Mouse (Mus musculus): Measurements from ENCODE around the gene Rbks. TPM values are rescaled to one million over a fixed set of nuclear protein-coding genes. Genes with fewer than 3 reads are reported as not detected.

Rbks gene
- polyA plus RNA-seq, 1 experiment from 2014 or later: 2.4 TPM

DNA sequence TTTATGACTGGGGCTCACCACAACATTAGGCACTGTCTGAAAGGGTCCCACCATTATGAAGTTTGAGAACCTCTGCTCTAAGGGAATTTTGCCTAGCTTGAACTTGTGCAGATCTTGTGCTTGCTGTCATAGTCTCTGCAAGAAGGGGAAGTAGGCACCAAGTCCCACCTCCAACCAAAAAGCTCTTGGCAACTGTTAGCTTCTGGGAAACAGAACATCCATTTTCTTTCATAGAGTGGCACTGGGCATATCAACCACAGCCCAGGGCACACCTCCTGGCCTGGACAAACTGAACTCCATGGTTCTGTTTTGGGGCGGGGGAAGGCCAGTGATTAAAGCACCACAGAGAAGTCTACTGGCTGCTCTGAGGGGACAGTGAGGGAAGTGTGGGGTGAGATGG, 86.2 kb downstream of the Rbks start:
- no peak overlapping the region for H3K9ac ChIP-seq (replicated peaks)
- H3K27ac ChIP-seq (replicated peaks): no peak overlapping the region
- H3K4me1 ChIP-seq: peaks cover 8% of the 10 kb centered on the region
- no peak overlapping the region for H3K4me2 ChIP-seq (replicated peaks)
- peaks cover 2% of the 10 kb centered on the region for H3K36me3 ChIP-seq
- H3K4me3 ChIP-seq: no peak overlapping the region
- 95% methylated on average over 1 of the region's 1 CpGs for WGBS
- ATAC-seq (ENCODE audit: low FRiP score, low read depth): no peak
- no peaks in the 10 kb centered on the region for H3K27me3 ChIP-seq
- H3K9me3 ChIP-seq: no peaks in the 10 kb centered on the region

DNA sequence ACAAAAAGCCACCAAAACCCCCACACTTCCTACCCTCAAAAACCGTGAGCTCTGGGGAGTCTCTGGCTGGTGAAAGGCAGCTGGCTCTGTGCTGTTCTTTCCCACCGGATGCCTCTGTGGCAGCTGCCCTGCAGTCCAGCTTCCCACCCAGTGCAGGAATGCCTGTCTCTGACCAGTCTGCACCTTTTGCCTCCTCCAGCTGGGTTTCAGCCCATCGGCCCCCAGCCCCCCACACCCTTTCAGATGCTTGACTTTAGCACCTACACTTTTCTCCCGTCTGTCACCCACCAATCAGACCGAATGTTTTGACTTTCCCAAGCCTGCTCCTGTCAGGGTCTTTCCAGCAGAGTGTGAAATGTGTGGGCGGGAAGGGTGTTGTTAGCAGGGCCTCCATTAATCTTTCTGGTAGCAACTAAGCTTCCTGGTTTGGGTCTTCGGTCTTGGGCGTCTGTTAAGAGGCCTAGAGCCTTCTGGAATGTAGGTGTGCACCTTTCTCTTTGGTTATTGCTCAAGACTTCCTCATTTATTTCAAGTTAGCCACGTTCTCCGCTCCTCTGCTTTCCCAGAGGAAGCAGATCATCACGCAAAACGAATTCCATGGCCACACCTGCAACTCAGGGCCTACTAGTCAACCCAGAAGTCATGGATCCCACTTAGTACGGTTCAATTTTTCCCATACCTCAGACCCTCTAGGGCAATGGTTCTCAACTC, 86.9 kb downstream of the Rbks start:
- Histone ChIP-seq H3K4me1 (peaks cover 8% of the 10 kb centered on the region), H3K4me3 (no peak overlapping the region), H3K9ac (replicated peaks) (no peak overlapping the region), H3K36me3 (no peaks in the 10 kb centered on the region), H3K9me3 (no peaks in the 10 kb centered on the region), H3K4me2 (replicated peaks) (no peak overlapping the region), H3K27ac (replicated peaks) (no peak overlapping the region), H3K27me3 (no peaks in the 10 kb centered on the region)
- WGBS: 84% methylated on average over 13 of the region's 13 CpGs
- no peak for ATAC-seq (ENCODE audit: low FRiP score, low read depth)

- ATAC-seq (ENCODE audit: low FRiP score, low read depth): no peak
- no peaks in the 10 kb centered on the region for H3K9me3 ChIP-seq
- no peaks in the 10 kb centered on the region for H3K27me3 ChIP-seq
- H3K4me3 ChIP-seq: no peak overlapping the region
- H3K27ac ChIP-seq (replicated peaks): no peak overlapping the region
- 53% methylated on average over 3 of the region's 3 CpGs for WGBS
- no peak overlapping the region for H3K9ac ChIP-seq (replicated peaks)
- H3K4me1 ChIP-seq: no peaks in the 10 kb centered on the region
- no peak overlapping the region for H3K4me2 ChIP-seq (replicated peaks)
- no peaks in the 10 kb centered on the region for H3K36me3 ChIP-seq
Observed at GRCm38 (mm10) chr5:31606151-31606550, 91.3 kb downstream of the Rbks start.

GRCm38 (mm10) chr5:31603766-31604165, 93.7 kb downstream of the Rbks start:
- Histone ChIP-seq H3K4me2 (replicated peaks) (no peak overlapping the region), H3K9ac (replicated peaks) (no peak overlapping the region), H3K4me3 (no peak overlapping the region), H3K36me3 (no peaks in the 10 kb centered on the region), H3K27ac (replicated peaks) (no peak overlapping the region), H3K9me3 (no peaks in the 10 kb centered on the region), H3K27me3 (no peaks in the 10 kb centered on the region), H3K4me1 (no peaks in the 10 kb centered on the region)
- no peak for ATAC-seq (ENCODE audit: low FRiP score, low read depth)
- 86% methylated on average over 6 of the region's 6 CpGs for WGBS

DNA sequence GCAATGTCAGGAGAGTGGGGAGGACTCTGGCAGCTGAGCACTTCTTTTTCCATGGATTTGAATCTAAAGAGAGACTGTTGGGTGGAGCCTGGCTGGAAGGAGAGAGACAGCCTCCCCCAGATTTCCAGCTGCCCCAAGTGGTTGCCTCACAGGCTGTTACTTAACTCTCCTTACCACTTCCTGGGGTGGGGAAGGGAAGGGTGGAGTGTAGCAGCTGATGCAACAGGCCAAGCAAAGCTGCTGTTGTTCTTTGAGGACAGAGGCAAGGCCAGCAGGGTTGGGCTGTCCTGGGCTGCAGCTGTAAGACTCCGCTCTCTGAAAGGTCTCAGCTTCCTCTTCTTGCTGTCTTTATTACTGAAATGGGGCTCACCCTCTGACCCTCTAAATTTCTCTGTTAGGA, 95.0 kb downstream of the Rbks start:
- no peak overlapping the region for H3K4me3 ChIP-seq
- no peak for ATAC-seq (ENCODE audit: low FRiP score, low read depth)
- 92% methylated on average over 1 of the region's 1 CpGs for WGBS
- no peak overlapping the region for H3K9ac ChIP-seq (replicated peaks)
- peaks cover 6% of the 10 kb centered on the region; the same call in 1 of the 2 replicates for H3K27me3 ChIP-seq
- no peaks in the 10 kb centered on the region for H3K36me3 ChIP-seq
- H3K27ac ChIP-seq (replicated peaks): no peak overlapping the region
- H3K9me3 ChIP-seq: no peaks in the 10 kb centered on the region
- no peak overlapping the region for H3K4me2 ChIP-seq (replicated peaks)
- H3K4me1 ChIP-seq: no peaks in the 10 kb centered on the region

GRCm38 (mm10) chr5:31601162-31601722, 96.2 kb downstream of the Rbks start:
- ATAC-seq (ENCODE audit: low FRiP score, low read depth): no peak
- Histone ChIP-seq H3K4me3 (no peak overlapping the region), H3K4me1 (peaks cover 6% of the 10 kb centered on the region), H3K4me2 (replicated peaks) (no peak overlapping the region), H3K36me3 (no peaks in the 10 kb centered on the region), H3K27me3 (peaks cover 13% of the 10 kb centered on the region; the same call in 1 of the 2 replicates), H3K27ac (replicated peaks) (no peak overlapping the region), H3K9ac (replicated peaks) (no peak overlapping the region), H3K9me3 (no peaks in the 10 kb centered on the region)
- WGBS: 86% methylated on average over 7 of the region's 7 CpGs

GRCm38 (mm10) chr5:31599161-31599560, 98.3 kb downstream of the Rbks start:
- Histone ChIP-seq H3K27me3 (peaks cover 18% of the 10 kb centered on the region), H3K4me1 (peaks cover 6% of the 10 kb centered on the region), H3K9ac (replicated peaks) (no peak overlapping the region), H3K4me3 (no peak overlapping the region), H3K9me3 (no peaks in the 10 kb centered on the region), H3K4me2 (replicated peaks) (no peak overlapping the region), H3K27ac (replicated peaks) (no peak overlapping the region), H3K36me3 (no peaks in the 10 kb centered on the region)
- 88% methylated on average over 2 of the region's 2 CpGs for WGBS
- no peak for ATAC-seq (ENCODE audit: low FRiP score, low read depth)

GRCm38 (mm10) chr5:31598579-31598978, 98.8 kb downstream of the Rbks start:
- 60% methylated on average over 4 of the region's 4 CpGs for WGBS
- no peak overlapping the region for H3K9ac ChIP-seq (replicated peaks)
- no peaks in the 10 kb centered on the region for H3K36me3 ChIP-seq
- H3K4me2 ChIP-seq (replicated peaks): no peak overlapping the region
- no peaks in the 10 kb centered on the region for H3K9me3 ChIP-seq
- no peak overlapping the region for H3K4me3 ChIP-seq
- ATAC-seq (ENCODE audit: low FRiP score, low read depth): no peak
- no peak overlapping the region for H3K27ac ChIP-seq (replicated peaks)
- H3K4me1 ChIP-seq: peaks cover 6% of the 10 kb centered on the region
- H3K27me3 ChIP-seq: peaks cover 18% of the 10 kb centered on the region

GRCm38 (mm10) chr5:31598121-31598520, 99.3 kb downstream of the Rbks start:
- Histone ChIP-seq H3K27me3 (peaks cover 18% of the 10 kb centered on the region), H3K27ac (replicated peaks) (no peak overlapping the region), H3K4me1 (peaks cover 6% of the 10 kb centered on the region), H3K36me3 (no peaks in the 10 kb centered on the region), H3K9ac (replicated peaks) (no peak overlapping the region), H3K4me2 (replicated peaks) (no peak overlapping the region), H3K9me3 (no peaks in the 10 kb centered on the region), H3K4me3 (no peak overlapping the region)
- ATAC-seq (ENCODE audit: low FRiP score, low read depth): no peak
- WGBS: 79% methylated on average over 7 of the region's 7 CpGs

DNA sequence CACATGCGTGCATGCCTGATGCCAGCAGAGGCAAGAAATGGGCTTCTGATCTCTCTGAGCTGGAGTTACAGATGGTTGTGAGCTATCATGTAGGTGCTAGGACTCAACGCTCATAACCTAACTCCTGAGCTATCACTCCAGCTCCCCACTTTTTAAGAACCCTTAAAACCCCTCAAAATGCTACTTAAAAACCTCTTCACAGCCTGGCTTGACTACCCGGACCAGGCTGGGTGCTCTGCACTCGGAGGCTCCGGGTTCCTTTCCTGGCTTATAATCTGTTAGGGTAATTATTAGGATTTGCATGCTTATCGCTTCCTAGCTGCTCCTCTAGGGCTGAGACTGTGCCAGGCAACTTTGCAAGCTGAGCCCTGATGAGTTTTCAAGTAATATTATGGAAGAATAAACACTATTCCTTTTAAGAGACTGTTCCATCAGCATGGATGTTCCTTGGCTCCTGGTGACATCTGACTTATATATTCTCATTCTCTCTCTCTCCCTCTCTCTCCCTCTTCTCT, 99.9 kb downstream of the Rbks start:
- ATAC-seq (ENCODE audit: low FRiP score, low read depth): no peak
- WGBS: 68% methylated on average over 6 of the region's 6 CpGs
- no peak overlapping the region for H3K4me2 ChIP-seq (replicated peaks)

DNA sequence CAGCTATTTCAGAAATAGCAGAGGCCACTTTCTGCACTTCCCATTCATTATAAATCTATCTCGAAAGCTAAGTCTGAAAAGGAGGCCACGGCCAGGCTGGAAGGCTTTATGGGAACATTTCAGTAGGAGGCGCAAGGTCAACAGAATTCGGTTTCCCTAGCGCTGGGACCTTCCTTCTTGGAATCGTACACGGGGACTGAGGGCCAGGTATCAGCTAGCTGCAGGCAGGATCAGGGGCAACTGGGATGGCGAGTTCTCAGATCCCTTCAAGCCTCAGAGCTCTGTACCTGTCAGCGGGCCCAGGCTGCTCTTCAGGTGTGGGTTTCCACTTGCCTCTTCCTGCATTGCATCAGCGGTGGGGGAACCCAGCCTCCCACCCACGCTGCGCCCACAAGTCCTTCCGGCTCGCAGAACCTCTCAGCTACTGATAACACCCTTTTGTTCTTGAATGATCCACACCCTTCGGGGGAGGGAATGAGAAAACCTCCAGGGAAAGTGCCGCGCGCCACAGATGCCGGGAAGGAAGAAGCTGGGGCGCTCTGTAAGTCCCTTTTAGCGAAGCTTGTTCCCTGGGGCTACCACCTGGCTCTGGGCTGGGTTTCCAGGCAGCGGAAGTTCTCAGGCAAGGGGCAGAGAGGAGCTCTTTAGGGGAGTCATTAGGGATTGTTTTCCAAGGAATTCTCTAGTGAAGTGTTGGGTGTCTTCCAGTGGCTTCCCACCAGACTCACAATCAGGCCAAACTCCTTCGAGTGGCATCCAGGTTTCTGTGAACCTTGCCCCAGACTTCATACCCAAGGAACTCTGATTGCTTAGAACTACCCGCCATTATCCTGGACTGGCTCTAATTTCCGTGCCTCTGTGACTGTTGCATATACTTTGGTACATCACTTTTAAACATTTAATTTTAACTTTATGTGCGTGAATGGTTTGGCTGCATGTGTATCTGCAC, 100.7 kb downstream of the Rbks start, which contains the start of gene Mrpl33:
Gene Mrpl33 (plus strand): TSS at position 455 of the 949 bp plus-strand sequence.
- 6% methylated on average over 26 of the region's 26 CpGs for WGBS
- H3K9me3 ChIP-seq: no peaks in the 10 kb centered on the region
- H3K36me3 ChIP-seq: no peaks in the 10 kb centered on the region
- peaks cover 18% of the 10 kb centered on the region for H3K27me3 ChIP-seq
- ATAC-seq (ENCODE audit: low FRiP score, low read depth): no peak
- H3K9ac ChIP-seq (replicated peaks): 0 out of 2 replicates have a peak within 1 kb of the TSS, but pooled peaks have one; percentile 31
- peaks cover 6% of the 10 kb centered on the region for H3K4me1 ChIP-seq
- H3K4me3 ChIP-seq: peak within 1 kb of the TSS; percentile 34
- H3K27ac ChIP-seq (replicated peaks): no peak within 1 kb of the TSS
- peak within 1 kb of the TSS; percentile 56 for H3K4me2 ChIP-seq (replicated peaks)

More for the DNA sequence above, 99.9 kb downstream of the Rbks start:
- Histone ChIP-seq H3K4me1 (peaks cover 6% of the 10 kb centered on the region), H3K4me3 (no peak overlapping the region), H3K9me3 (no peaks in the 10 kb centered on the region), H3K27me3 (peaks cover 18% of the 10 kb centered on the region), H3K27ac (replicated peaks) (no peak overlapping the region), H3K9ac (replicated peaks) (no peak overlapping the region), H3K36me3 (no peaks in the 10 kb centered on the region)

GRCm38 (mm10) chr5:31595868-31596267, 101.6 kb downstream of the Rbks start:
- no peak overlapping the region for H3K27ac ChIP-seq (replicated peaks)
- no peak overlapping the region for H3K4me2 ChIP-seq (replicated peaks)
- 66% methylated on average over 4 of the region's 4 CpGs for WGBS
- H3K36me3 ChIP-seq: no peaks in the 10 kb centered on the region
- ATAC-seq (ENCODE audit: low FRiP score, low read depth): no peak
- H3K9me3 ChIP-seq: no peaks in the 10 kb centered on the region
- no peak overlapping the region for H3K4me3 ChIP-seq
- no peak overlapping the region for H3K9ac ChIP-seq (replicated peaks)
- H3K4me1 ChIP-seq: peaks cover 6% of the 10 kb centered on the region
- H3K27me3 ChIP-seq: peaks cover 18% of the 10 kb centered on the region
